Mouse (Mus musculus) cortical plate, adult 2 months (tissue): ENCODE data around the gene Upp1.

Source experiments
- CTCF ChIP-seq: fragments of 200-500 bp; IDR thresholded peaks from 2 replicates; pipeline ENCODE4 v1.5.1; 2011; ENCODE audit warnings: mild to moderate bottlenecking, control low read depth, low read length; ENCODE audit not compliant: insufficient read depth; ENCODE audit errors: extremely low read depth
- POLR2A ChIP-seq: fragments of 200-500 bp; IDR thresholded peaks from 2 replicates; pipeline ENCODE4 v1.6.1; 2011; ENCODE audit warnings: mild to moderate bottlenecking, low read length, control low read depth; ENCODE audit not compliant: insufficient read depth; ENCODE audit errors: extremely low read depth

DNA sequence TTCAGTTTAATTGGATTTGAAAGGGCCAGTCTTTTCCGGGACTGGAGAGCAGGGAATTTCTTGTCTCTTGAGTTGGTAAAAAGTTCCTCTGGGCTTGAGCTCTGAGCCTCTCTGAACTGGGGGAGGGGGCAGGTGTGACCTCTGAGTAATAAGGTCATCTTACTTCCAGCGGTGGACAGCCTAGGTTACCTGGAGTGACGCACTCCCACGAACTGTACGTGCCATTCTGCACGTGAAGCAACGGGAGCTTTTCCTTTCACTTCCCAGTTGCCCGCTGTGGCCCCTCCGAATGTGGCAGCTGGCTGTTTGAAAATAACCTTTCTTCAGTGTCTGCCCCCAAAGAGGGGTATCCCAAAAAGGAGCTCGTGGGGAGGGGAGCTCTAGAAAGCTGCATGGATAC, 1.8 kb upstream of the Upp1 start:
- TF ChIP-seq POLR2A = no peak
- TF ChIP-seq CTCF = no peak
